Mouse (Mus musculus): ENCODE measurements at regions not wholly inside any gene's neighbourhood (a gene's known extent, or its start where the extent isn't known, plus 50 kb on each side); places are given as distances from the start of the nearest gene placed in this dataset.

GRCm38 (mm10) chr17:85776876-85777275, 88.8 kb upstream of the Six2 start:
- Histone ChIP-seq H3K4me3 (ENCODE audit: low read length) (no peak overlapping the region), H3K27me3 (ENCODE audit: control insufficient read depth, insufficient read depth, low read length) (peaks cover 10% of the 10 kb centered on the region), H3K36me3 (ENCODE audit: control insufficient read depth, insufficient read depth) (no peaks in the 10 kb centered on the region), H3K27ac (ENCODE audit: low read length) (no peak overlapping the region), H3K9ac (ENCODE audit: low read length) (no peak overlapping the region), H3K4me2 (ENCODE audit: low read depth, low read length) (no peak overlapping the region), H3K9me3 (replicated peaks; ENCODE audit: control insufficient read depth, low read length) (no peaks in the 10 kb centered on the region), H3K4me1 (ENCODE audit: control insufficient read depth, insufficient read depth, low read length) (no peaks in the 10 kb centered on the region)
- WGBS = 77% methylated on average over 3 of the region's 3 CpGs
- ATAC-seq (replicated peaks; ENCODE audit: extremely low read depth, insufficient read depth, low FRiP score) = no peak

- no peak overlapping the region for H3K27ac ChIP-seq (ENCODE audit: low read length)
- H3K4me3 ChIP-seq (ENCODE audit: low read length) = no peak overlapping the region
- no peaks in the 10 kb centered on the region for H3K36me3 ChIP-seq (ENCODE audit: control insufficient read depth, insufficient read depth)
- H3K4me1 ChIP-seq (ENCODE audit: control insufficient read depth, insufficient read depth, low read length) = no peaks in the 10 kb centered on the region
- no peak overlapping the region for H3K4me2 ChIP-seq (ENCODE audit: low read depth, low read length)
- no peak for ATAC-seq (replicated peaks; ENCODE audit: extremely low read depth, insufficient read depth, low FRiP score)
- 85% methylated on average over 10 of the region's 10 CpGs for WGBS
- H3K27me3 ChIP-seq (ENCODE audit: control insufficient read depth, insufficient read depth, low read length) = no peaks in the 10 kb centered on the region
- H3K9ac ChIP-seq (ENCODE audit: low read length) = no peak overlapping the region
- no peaks in the 10 kb centered on the region for H3K9me3 ChIP-seq (replicated peaks; ENCODE audit: control insufficient read depth, low read length)
These were observed 80.3 kb upstream of the Six2 start for GRCm38 (mm10) chr17:85768341-85768740.

GRCm38 (mm10) chr17:85767201-85767862, 79.3 kb upstream of the Six2 start:
- no peaks in the 10 kb centered on the region for H3K36me3 ChIP-seq (ENCODE audit: control insufficient read depth, insufficient read depth)
- H3K27me3 ChIP-seq (ENCODE audit: control insufficient read depth, insufficient read depth, low read length) = no peaks in the 10 kb centered on the region
- no peaks in the 10 kb centered on the region for H3K4me1 ChIP-seq (ENCODE audit: control insufficient read depth, insufficient read depth, low read length)
- H3K4me3 ChIP-seq (ENCODE audit: low read length) = no peak overlapping the region
- no peak for ATAC-seq (replicated peaks; ENCODE audit: extremely low read depth, insufficient read depth, low FRiP score)
- no peak overlapping the region for H3K27ac ChIP-seq (ENCODE audit: low read length)
- H3K9ac ChIP-seq (ENCODE audit: low read length) = no peak overlapping the region
- H3K4me2 ChIP-seq (ENCODE audit: low read depth, low read length) = no peak overlapping the region
- WGBS = 68% methylated on average over 15 of the region's 15 CpGs
- H3K9me3 ChIP-seq (replicated peaks; ENCODE audit: control insufficient read depth, low read length) = peaks cover 4% of the 10 kb centered on the region; the same call in 1 of the 2 replicates

- Histone ChIP-seq H3K9ac (ENCODE audit: low read length) (no peak overlapping the region), H3K4me1 (ENCODE audit: control insufficient read depth, insufficient read depth, low read length) (no peaks in the 10 kb centered on the region), H3K27ac (ENCODE audit: low read length) (no peak overlapping the region), H3K27me3 (ENCODE audit: control insufficient read depth, insufficient read depth, low read length) (no peaks in the 10 kb centered on the region), H3K36me3 (ENCODE audit: control insufficient read depth, insufficient read depth) (no peaks in the 10 kb centered on the region), H3K4me2 (ENCODE audit: low read depth, low read length) (no peak overlapping the region), H3K4me3 (ENCODE audit: low read length) (no peak overlapping the region), H3K9me3 (replicated peaks; ENCODE audit: control insufficient read depth, low read length) (peaks cover 10% of the 10 kb centered on the region; the same call in 1 of the 2 replicates)
- WGBS = 21% methylated on average over 5 of the region's 5 CpGs
- no peak for ATAC-seq (replicated peaks; ENCODE audit: extremely low read depth, insufficient read depth, low FRiP score)
These were observed 78.5 kb upstream of the Six2 start for GRCm38 (mm10) chr17:85766556-85766955.

GRCm38 (mm10) chr17:85758581-85759098, 70.6 kb upstream of the Six2 start:
- 56% methylated on average over 9 of the region's 9 CpGs for WGBS
- no peak for ATAC-seq (replicated peaks; ENCODE audit: extremely low read depth, insufficient read depth, low FRiP score)

GRCm38 (mm10) chr17:85757647-85758046, 69.6 kb upstream of the Six2 start:
- no peaks in the 10 kb centered on the region for H3K36me3 ChIP-seq (ENCODE audit: control insufficient read depth, insufficient read depth)
- peaks cover 4% of the 10 kb centered on the region; the same call in 1 of the 2 replicates for H3K4me1 ChIP-seq (ENCODE audit: control insufficient read depth, insufficient read depth, low read length)
- ATAC-seq (replicated peaks; ENCODE audit: extremely low read depth, insufficient read depth, low FRiP score) = no peak
- no peaks in the 10 kb centered on the region for H3K27me3 ChIP-seq (ENCODE audit: control insufficient read depth, insufficient read depth, low read length)
- no peak overlapping the region for H3K27ac ChIP-seq (ENCODE audit: low read length)
- H3K4me3 ChIP-seq (ENCODE audit: low read length) = no peak overlapping the region
- no peak overlapping the region for H3K9ac ChIP-seq (ENCODE audit: low read length)
- no peak overlapping the region for H3K4me2 ChIP-seq (ENCODE audit: low read depth, low read length)
- 83% methylated on average over 1 of the region's 1 CpGs for WGBS
- H3K9me3 ChIP-seq (replicated peaks; ENCODE audit: control insufficient read depth, low read length) = peaks cover 10% of the 10 kb centered on the region; the same call in 1 of the 2 replicates

More at GRCm38 (mm10) chr17:85758581-85759098, 70.6 kb upstream of the Six2 start:
- no peak overlapping the region for H3K4me2 ChIP-seq (ENCODE audit: low read depth, low read length)
- H3K4me1 ChIP-seq (ENCODE audit: control insufficient read depth, insufficient read depth, low read length) = peaks cover 4% of the 10 kb centered on the region; the same call in 1 of the 2 replicates
- H3K9me3 ChIP-seq (replicated peaks; ENCODE audit: control insufficient read depth, low read length) = peaks cover 11% of the 10 kb centered on the region; the same call in 1 of the 2 replicates
- no peak overlapping the region for H3K27ac ChIP-seq (ENCODE audit: low read length)
- H3K27me3 ChIP-seq (ENCODE audit: control insufficient read depth, insufficient read depth, low read length) = no peaks in the 10 kb centered on the region
- no peak overlapping the region for H3K9ac ChIP-seq (ENCODE audit: low read length)
- no peak overlapping the region for H3K4me3 ChIP-seq (ENCODE audit: low read length)
- no peaks in the 10 kb centered on the region for H3K36me3 ChIP-seq (ENCODE audit: control insufficient read depth, insufficient read depth)

- Histone ChIP-seq H3K9me3 (replicated peaks; ENCODE audit: control insufficient read depth, low read length) (no peaks in the 10 kb centered on the region), H3K36me3 (ENCODE audit: control insufficient read depth, insufficient read depth) (no peaks in the 10 kb centered on the region), H3K4me1 (ENCODE audit: control insufficient read depth, insufficient read depth, low read length) (peaks cover 11% of the 10 kb centered on the region), H3K4me3 (ENCODE audit: low read length) (no peak overlapping the region), H3K4me2 (ENCODE audit: low read depth, low read length) (no peak overlapping the region), H3K27ac (ENCODE audit: low read length) (no peak overlapping the region), H3K9ac (ENCODE audit: low read length) (no peak overlapping the region), H3K27me3 (ENCODE audit: control insufficient read depth, insufficient read depth, low read length) (no peaks in the 10 kb centered on the region)
- 69% methylated on average over 2 of the region's 2 CpGs for WGBS
- no peak for ATAC-seq (replicated peaks; ENCODE audit: extremely low read depth, insufficient read depth, low FRiP score)
These were observed 67.5 kb upstream of the Six2 start for GRCm38 (mm10) chr17:85755557-85755956.

- no peak overlapping the region for H3K27ac ChIP-seq (ENCODE audit: low read length)
- peaks cover 8% of the 10 kb centered on the region for H3K4me1 ChIP-seq (ENCODE audit: control insufficient read depth, insufficient read depth, low read length)
- ATAC-seq (replicated peaks; ENCODE audit: extremely low read depth, insufficient read depth, low FRiP score) = no peak
- no peak overlapping the region for H3K4me3 ChIP-seq (ENCODE audit: low read length)
- WGBS = 59% methylated on average over 10 of the region's 10 CpGs
- H3K9me3 ChIP-seq (replicated peaks; ENCODE audit: control insufficient read depth, low read length) = no peaks in the 10 kb centered on the region
- H3K36me3 ChIP-seq (ENCODE audit: control insufficient read depth, insufficient read depth) = no peaks in the 10 kb centered on the region
- no peak overlapping the region for H3K9ac ChIP-seq (ENCODE audit: low read length)
- no peaks in the 10 kb centered on the region; the same call in 1 of the 2 replicates for H3K27me3 ChIP-seq (ENCODE audit: control insufficient read depth, insufficient read depth, low read length)
- H3K4me2 ChIP-seq (ENCODE audit: low read depth, low read length) = no peak overlapping the region
These were observed 60.6 kb upstream of the Six2 start for GRCm38 (mm10) chr17:85748649-85749081.

- no peak for ATAC-seq (replicated peaks; ENCODE audit: extremely low read depth, insufficient read depth, low FRiP score)
- Histone ChIP-seq H3K27ac (ENCODE audit: low read length) (no peak overlapping the region), H3K4me3 (ENCODE audit: low read length) (no peak overlapping the region), H3K9me3 (replicated peaks; ENCODE audit: control insufficient read depth, low read length) (no peaks in the 10 kb centered on the region), H3K4me2 (ENCODE audit: low read depth, low read length) (no peak overlapping the region), H3K36me3 (ENCODE audit: control insufficient read depth, insufficient read depth) (no peaks in the 10 kb centered on the region), H3K9ac (ENCODE audit: low read length) (no peak overlapping the region), H3K4me1 (ENCODE audit: control insufficient read depth, insufficient read depth, low read length) (peaks cover 8% of the 10 kb centered on the region), H3K27me3 (ENCODE audit: control insufficient read depth, insufficient read depth, low read length) (no peaks in the 10 kb centered on the region; the same call in 1 of the 2 replicates)
- WGBS = 73% methylated on average over 16 of the region's 16 CpGs
These were observed 60.0 kb upstream of the Six2 start for GRCm38 (mm10) chr17:85747976-85748648.

Data from heart, embryonic 16.5 days (tissue).